Mouse (Mus musculus): ENCODE measurements around the gene Tpo. TPM values are rescaled to one million over a fixed set of nuclear protein-coding genes. Genes with fewer than 3 reads are reported as not detected.

Tpo gene
- polyA plus RNA-seq, 1 experiment from 2014 or later: 0.46 TPM

DNA sequence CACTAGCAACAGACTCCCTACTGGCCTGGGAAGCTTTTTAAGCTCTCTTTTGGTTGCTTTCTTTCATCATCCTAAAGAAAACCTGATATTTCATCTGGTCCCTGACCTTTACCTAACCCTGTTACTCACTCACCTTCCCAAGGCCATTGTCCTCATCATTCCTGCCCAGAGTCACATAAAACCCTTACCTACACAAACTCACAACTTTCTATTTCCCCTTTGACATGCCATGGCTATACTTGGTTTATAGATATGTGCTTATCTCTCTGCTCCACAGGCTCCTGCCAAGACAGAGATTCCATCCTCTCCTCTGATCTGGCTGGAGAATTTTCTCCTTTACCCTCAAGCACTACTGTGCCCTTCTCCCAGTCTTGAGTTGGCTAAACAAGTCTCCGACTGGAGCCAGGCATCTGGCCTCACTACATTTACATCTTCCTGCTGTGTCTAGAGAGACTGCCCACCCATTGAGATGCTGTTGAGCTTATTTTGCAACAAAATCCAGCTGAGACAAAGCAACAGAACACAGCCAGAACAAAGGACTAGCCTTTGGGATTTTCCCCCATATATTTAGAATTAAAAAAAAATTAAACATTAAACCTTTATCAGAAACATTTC lies 70.8 kb downstream of the Tpo start:
- H3K4me1 ChIP-seq (ENCODE audit: control insufficient read depth, insufficient read depth, low read length): no peaks in the 10 kb centered on the region
- whole genome bisulfite sequencing: 32% methylated on average over 1 of the region's 1 CpGs
- no peaks in the 10 kb centered on the region for H3K27me3 ChIP-seq (ENCODE audit: control insufficient read depth, insufficient read depth, low read length)
- H3K4me3 ChIP-seq (ENCODE audit: low read depth, low read length): no peak overlapping the region
- H3K27ac ChIP-seq (ENCODE audit: low read depth, low read length): no peak overlapping the region
- no peaks in the 10 kb centered on the region for H3K36me3 ChIP-seq (ENCODE audit: control insufficient read depth, insufficient read depth, low read length)
- no peak for ATAC-seq (ENCODE audit: low read depth)
- H3K4me2 ChIP-seq (ENCODE audit: low read depth, low read length): no peak overlapping the region
- H3K9ac ChIP-seq (replicated peaks; ENCODE audit: low read depth, low read length): no peak overlapping the region
- no peaks in the 10 kb centered on the region for H3K9me3 ChIP-seq (ENCODE audit: control insufficient read depth, low read length)

DNA sequence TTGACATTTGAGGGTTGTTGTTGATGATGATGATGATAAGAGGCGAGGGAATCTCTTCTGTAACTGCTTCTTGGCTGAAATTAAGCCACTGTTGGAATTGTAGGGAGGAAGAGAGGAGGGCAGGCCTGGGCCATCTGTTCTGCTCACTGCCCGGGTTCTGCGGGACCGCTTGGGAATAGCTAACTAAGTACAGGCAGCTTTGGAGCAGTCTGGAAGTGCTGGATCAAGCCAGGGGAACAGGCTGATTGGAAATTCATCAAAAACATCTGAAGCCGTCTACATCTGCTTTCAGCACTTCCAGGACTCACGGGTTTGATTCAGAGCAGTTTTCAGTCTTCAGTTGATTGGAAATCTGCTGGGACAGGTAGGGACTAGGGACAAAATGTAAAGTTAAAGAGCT lies 74.4 kb downstream of the Tpo start:
- no peak overlapping the region for H3K4me2 ChIP-seq (ENCODE audit: low read depth, low read length)
- WGBS: 78% methylated on average over 6 of the region's 6 CpGs
- no peak for ATAC-seq (ENCODE audit: low read depth)
- H3K9ac ChIP-seq (replicated peaks; ENCODE audit: low read depth, low read length): no peak overlapping the region
- no peaks in the 10 kb centered on the region for H3K27me3 ChIP-seq (ENCODE audit: control insufficient read depth, insufficient read depth, low read length)
- H3K4me1 ChIP-seq (ENCODE audit: control insufficient read depth, insufficient read depth, low read length): no peaks in the 10 kb centered on the region
- H3K9me3 ChIP-seq (ENCODE audit: control insufficient read depth, low read length): no peaks in the 10 kb centered on the region
- H3K27ac ChIP-seq (ENCODE audit: low read depth, low read length): no peak overlapping the region
- no peak overlapping the region for H3K4me3 ChIP-seq (ENCODE audit: low read depth, low read length)
- H3K36me3 ChIP-seq (ENCODE audit: control insufficient read depth, insufficient read depth, low read length): no peaks in the 10 kb centered on the region

DNA sequence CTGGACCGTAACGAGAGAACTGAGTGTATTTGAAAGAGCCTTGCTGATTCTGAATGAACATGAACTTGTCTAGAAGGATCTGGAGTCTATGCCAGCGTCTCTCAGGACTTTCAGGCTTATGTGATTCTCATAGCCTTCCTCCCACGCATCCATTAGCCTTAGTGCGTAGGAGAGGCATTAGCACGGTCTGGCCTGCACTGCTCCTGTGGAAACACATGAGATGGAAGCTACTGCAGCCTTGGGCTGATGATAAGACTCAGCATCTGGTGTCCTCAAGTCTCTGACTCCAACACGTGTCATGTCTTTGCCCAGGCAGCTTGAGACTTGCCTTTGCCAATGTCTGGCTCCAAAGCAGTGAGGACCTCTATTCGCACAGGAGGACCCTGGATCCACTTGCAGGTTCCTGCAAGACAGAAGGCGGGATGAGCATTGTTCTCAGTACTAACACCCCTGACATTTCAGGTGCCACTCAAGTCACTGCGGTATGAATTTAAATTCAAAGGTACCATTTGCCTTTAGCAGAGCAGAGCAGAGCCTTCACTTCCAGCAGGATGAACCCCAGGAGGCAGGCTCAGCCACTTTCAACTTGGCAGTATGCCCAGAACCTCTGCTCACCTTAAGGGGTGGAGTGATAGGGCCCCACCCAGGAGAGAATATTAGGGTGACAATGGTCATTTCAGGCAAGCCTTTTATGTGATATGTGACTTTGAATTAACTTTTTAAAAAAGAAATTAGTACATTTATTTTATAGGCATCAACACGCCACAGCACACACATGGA lies 77.5 kb downstream of the Tpo start:
- ATAC-seq (ENCODE audit: low read depth): no peak
- WGBS: 91% methylated on average over 11 of the region's 11 CpGs
- no peak overlapping the region for H3K9ac ChIP-seq (replicated peaks; ENCODE audit: low read depth, low read length)
- no peaks in the 10 kb centered on the region for H3K4me1 ChIP-seq (ENCODE audit: control insufficient read depth, insufficient read depth, low read length)
- H3K36me3 ChIP-seq (ENCODE audit: control insufficient read depth, insufficient read depth, low read length): no peaks in the 10 kb centered on the region
- H3K4me3 ChIP-seq (ENCODE audit: low read depth, low read length): no peak overlapping the region
- H3K27ac ChIP-seq (ENCODE audit: low read depth, low read length): no peak overlapping the region
- H3K4me2 ChIP-seq (ENCODE audit: low read depth, low read length): no peak overlapping the region
- H3K9me3 ChIP-seq (ENCODE audit: control insufficient read depth, low read length): no peaks in the 10 kb centered on the region
- no peaks in the 10 kb centered on the region for H3K27me3 ChIP-seq (ENCODE audit: control insufficient read depth, insufficient read depth, low read length)

DNA sequence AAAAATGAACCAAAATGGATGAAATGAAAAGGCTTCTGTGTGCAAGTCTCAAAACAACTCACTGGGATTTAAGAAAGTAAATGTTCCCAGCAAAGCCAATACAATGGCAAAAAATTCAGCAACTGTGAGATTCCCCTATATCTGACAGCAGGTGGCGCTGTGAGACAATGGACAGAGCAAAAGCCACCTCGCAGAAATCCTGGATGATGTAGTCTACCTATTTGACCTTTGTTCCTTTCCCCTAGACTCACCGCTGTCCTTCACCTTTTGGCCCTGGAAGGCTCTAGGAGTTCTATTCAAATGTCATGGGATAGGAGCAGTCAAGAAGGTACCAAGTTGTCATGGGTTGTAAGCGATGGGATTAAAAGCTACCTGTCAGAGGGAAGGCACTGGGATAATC lies 82.2 kb downstream of the Tpo start:
- H3K27ac ChIP-seq (ENCODE audit: low read depth, low read length): no peak overlapping the region
- no peaks in the 10 kb centered on the region for H3K27me3 ChIP-seq (ENCODE audit: control insufficient read depth, insufficient read depth, low read length)
- ATAC-seq (ENCODE audit: low read depth): peak; percentile 38; the same call in 1 of the 2 replicates
- no peaks in the 10 kb centered on the region for H3K4me1 ChIP-seq (ENCODE audit: control insufficient read depth, insufficient read depth, low read length)
- H3K9me3 ChIP-seq (ENCODE audit: control insufficient read depth, low read length): no peaks in the 10 kb centered on the region
- H3K36me3 ChIP-seq (ENCODE audit: control insufficient read depth, insufficient read depth, low read length): no peaks in the 10 kb centered on the region
- 16% methylated on average over 4 of the region's 4 CpGs for WGBS
- H3K4me3 ChIP-seq (ENCODE audit: low read depth, low read length): no peak overlapping the region
- no peak overlapping the region for H3K9ac ChIP-seq (replicated peaks; ENCODE audit: low read depth, low read length)
- no peak overlapping the region for H3K4me2 ChIP-seq (ENCODE audit: low read depth, low read length)

DNA sequence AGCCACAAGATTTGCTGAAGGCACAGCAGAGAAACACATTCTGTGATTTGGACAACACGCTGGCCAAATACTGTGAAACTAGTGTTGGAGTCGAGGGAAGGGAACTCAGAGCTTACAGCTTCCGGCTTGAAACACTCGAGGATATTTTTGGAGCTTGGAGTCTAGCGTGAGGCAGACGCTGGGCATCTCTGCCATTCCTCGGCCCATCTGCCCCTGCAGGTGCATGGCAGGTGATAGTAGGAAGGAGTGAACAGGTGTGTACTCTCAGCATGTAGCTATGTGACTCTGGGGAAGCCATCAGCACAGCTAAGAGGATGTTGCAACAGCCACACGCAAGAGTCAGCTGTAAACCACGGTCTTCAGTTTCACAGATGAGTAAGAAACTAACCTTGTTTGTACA lies 82.6 kb downstream of the Tpo start:
- Histone ChIP-seq H3K9me3 (ENCODE audit: control insufficient read depth, low read length) (no peaks in the 10 kb centered on the region), H3K27ac (ENCODE audit: low read depth, low read length) (no peak overlapping the region), H3K4me2 (ENCODE audit: low read depth, low read length) (no peak overlapping the region), H3K9ac (replicated peaks; ENCODE audit: low read depth, low read length) (no peak overlapping the region), H3K4me1 (ENCODE audit: control insufficient read depth, insufficient read depth, low read length) (no peaks in the 10 kb centered on the region), H3K4me3 (ENCODE audit: low read depth, low read length) (no peak overlapping the region), H3K36me3 (ENCODE audit: control insufficient read depth, insufficient read depth, low read length) (no peaks in the 10 kb centered on the region), H3K27me3 (ENCODE audit: control insufficient read depth, insufficient read depth, low read length) (no peaks in the 10 kb centered on the region)
- no peak for ATAC-seq (ENCODE audit: low read depth)
- WGBS: 84% methylated on average over 9 of the region's 9 CpGs

DNA sequence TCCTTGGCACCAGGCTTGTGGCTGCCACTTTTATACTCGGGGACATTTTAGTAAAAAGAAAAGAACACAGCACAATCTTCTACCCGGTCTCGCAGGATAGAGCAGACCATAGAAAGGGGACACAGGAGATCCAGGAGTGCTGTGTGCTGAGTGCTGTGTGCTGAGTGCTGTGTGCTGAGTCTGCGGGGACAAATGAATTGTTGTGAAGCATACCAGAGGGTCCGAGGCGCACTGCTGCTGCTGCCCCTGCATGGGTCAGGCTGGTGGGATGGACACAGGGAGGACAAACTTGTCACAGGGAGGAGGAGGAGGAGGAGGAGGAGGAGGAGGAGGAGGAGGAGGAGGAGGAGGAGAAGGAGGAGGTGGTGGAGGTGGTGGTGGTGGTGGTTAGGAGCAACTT lies 83.6 kb downstream of the Tpo start:
- Histone ChIP-seq H3K4me3 (ENCODE audit: low read depth, low read length) (no peak overlapping the region), H3K27me3 (ENCODE audit: control insufficient read depth, insufficient read depth, low read length) (no peaks in the 10 kb centered on the region), H3K9ac (replicated peaks; ENCODE audit: low read depth, low read length) (no peak overlapping the region), H3K27ac (ENCODE audit: low read depth, low read length) (no peak overlapping the region), H3K36me3 (ENCODE audit: control insufficient read depth, insufficient read depth, low read length) (no peaks in the 10 kb centered on the region), H3K4me2 (ENCODE audit: low read depth, low read length) (no peak overlapping the region), H3K9me3 (ENCODE audit: control insufficient read depth, low read length) (no peaks in the 10 kb centered on the region), H3K4me1 (ENCODE audit: control insufficient read depth, insufficient read depth, low read length) (no peaks in the 10 kb centered on the region)
- ATAC-seq (ENCODE audit: low read depth): peak; percentile 38; the same call in 1 of the 2 replicates
- WGBS: 90% methylated on average over 6 of the region's 6 CpGs

DNA sequence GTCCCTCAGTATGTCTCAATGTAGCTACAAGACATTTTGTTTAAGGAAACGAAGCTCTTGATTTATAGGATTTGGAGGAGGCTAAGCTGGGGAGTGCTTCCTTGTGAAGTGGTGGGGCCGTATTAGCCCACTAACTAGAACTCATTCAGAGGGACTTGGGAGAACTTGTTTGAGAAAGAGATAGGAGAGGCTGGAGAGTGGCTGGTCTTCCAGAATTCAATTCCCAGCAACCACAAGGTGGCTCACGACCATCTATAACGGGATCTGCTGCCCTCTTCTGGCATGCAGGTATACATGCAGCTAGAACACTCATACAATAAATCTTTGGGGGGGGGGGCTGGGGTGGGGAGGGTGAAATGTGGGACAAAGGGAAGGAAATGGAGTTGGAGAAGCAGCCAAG lies 92.3 kb downstream of the Tpo start:
- no peaks in the 10 kb centered on the region for H3K9me3 ChIP-seq (ENCODE audit: control insufficient read depth, low read length)
- H3K27ac ChIP-seq (ENCODE audit: low read depth, low read length): no peak overlapping the region
- no peak overlapping the region for H3K9ac ChIP-seq (replicated peaks; ENCODE audit: low read depth, low read length)
- H3K27me3 ChIP-seq (ENCODE audit: control insufficient read depth, insufficient read depth, low read length): no peaks in the 10 kb centered on the region
- H3K36me3 ChIP-seq (ENCODE audit: control insufficient read depth, insufficient read depth, low read length): no peaks in the 10 kb centered on the region
- H3K4me1 ChIP-seq (ENCODE audit: control insufficient read depth, insufficient read depth, low read length): 0 out of 2 replicates have a peak, but pooled peaks cover 5% of the 10 kb centered on the region
- no peak overlapping the region for H3K4me3 ChIP-seq (ENCODE audit: low read depth, low read length)
- ATAC-seq (ENCODE audit: low read depth): no peak
- 23% methylated on average over 4 of the region's 4 CpGs for WGBS
- H3K4me2 ChIP-seq (ENCODE audit: low read depth, low read length): no peak overlapping the region

DNA sequence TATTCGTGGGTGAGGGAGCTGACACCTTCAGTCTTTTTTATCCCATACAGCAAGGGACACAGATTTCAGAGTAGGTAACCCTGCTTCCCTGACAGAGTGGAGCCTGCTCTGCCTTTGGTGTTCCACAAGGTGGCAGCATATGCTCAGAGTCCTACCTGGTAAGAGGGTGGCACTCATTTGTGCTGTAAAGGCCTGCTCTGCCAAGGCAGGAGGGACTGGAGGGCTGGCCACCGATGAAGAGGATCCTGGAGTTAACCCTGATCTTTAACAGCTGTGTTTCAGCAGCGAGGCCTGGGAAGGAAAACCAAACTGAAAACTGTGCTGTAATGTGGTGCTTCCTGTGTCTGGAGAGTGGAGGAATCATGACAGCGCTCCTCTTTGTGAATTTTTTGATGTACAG lies 92.9 kb downstream of the Tpo start:
- WGBS: 41% methylated on average over 4 of the region's 4 CpGs
- no peak overlapping the region for H3K27ac ChIP-seq (ENCODE audit: low read depth, low read length)
- ATAC-seq (ENCODE audit: low read depth): peak; percentile 38; the same call in 1 of the 2 replicates
- 0 out of 2 replicates have a peak, but pooled peaks cover 5% of the 10 kb centered on the region for H3K4me1 ChIP-seq (ENCODE audit: control insufficient read depth, insufficient read depth, low read length)
- no peaks in the 10 kb centered on the region for H3K36me3 ChIP-seq (ENCODE audit: control insufficient read depth, insufficient read depth, low read length)
- H3K9me3 ChIP-seq (ENCODE audit: control insufficient read depth, low read length): no peaks in the 10 kb centered on the region
- H3K4me3 ChIP-seq (ENCODE audit: low read depth, low read length): no peak overlapping the region
- no peaks in the 10 kb centered on the region for H3K27me3 ChIP-seq (ENCODE audit: control insufficient read depth, insufficient read depth, low read length)
- H3K4me2 ChIP-seq (ENCODE audit: low read depth, low read length): no peak overlapping the region
- no peak overlapping the region for H3K9ac ChIP-seq (replicated peaks; ENCODE audit: low read depth, low read length)

DNA sequence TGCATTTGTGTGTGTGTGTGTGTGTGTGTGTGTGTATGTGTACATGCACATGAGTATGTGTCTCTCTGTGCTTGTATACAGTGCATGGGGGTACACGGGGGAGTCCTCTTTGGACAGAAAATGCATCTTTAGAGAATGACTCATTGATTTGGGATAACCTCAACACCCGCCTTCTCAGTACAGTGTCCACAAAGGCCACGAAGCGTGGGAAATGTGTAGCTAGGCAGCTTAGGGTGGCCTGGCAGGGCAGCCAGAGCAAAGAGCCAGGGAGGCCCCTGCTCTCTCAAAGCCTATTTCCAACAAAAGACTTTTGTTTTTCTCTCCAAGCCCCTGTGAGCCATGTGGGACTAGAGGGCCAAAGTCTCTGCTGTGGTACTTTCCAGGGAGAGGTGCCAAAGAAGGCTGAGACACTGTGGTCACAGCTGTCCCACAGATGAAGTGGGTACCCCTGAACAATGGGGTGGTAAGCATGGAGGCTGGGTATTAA lies 95.8 kb downstream of the Tpo start:
- H3K27me3 ChIP-seq (ENCODE audit: control insufficient read depth, insufficient read depth, low read length): no peaks in the 10 kb centered on the region
- H3K9ac ChIP-seq (replicated peaks; ENCODE audit: low read depth, low read length): no peak overlapping the region
- H3K9me3 ChIP-seq (ENCODE audit: control insufficient read depth, low read length): no peaks in the 10 kb centered on the region
- peak; percentile 86 for ATAC-seq (ENCODE audit: low read depth)
- H3K4me1 ChIP-seq (ENCODE audit: control insufficient read depth, insufficient read depth, low read length): 0 out of 2 replicates have a peak, but pooled peaks cover 5% of the 10 kb centered on the region
- 47% methylated on average over 4 of the region's 4 CpGs for WGBS
- peak overlapping the region; percentile 57; the same call in 1 of the 2 replicates for H3K27ac ChIP-seq (ENCODE audit: low read depth, low read length)
- no peaks in the 10 kb centered on the region for H3K36me3 ChIP-seq (ENCODE audit: control insufficient read depth, insufficient read depth, low read length)
- H3K4me2 ChIP-seq (ENCODE audit: low read depth, low read length): no peak overlapping the region
- no peak overlapping the region for H3K4me3 ChIP-seq (ENCODE audit: low read depth, low read length)
